Mouse (Mus musculus) T-helper 2 cell (primary cell): ENCODE results near the gene Pdia3.

ENCODE experiments used
- in situ Hi-C: fragments of 300-600 bp; cut with MboI, MseI; formaldehyde crosslinking; loops from one replicate; pipeline ENCODE4 v1.15.1; 2025; ENCODE audit warnings: high pct_unique_total_duplicates

Gene Pdia3

GRCm38 (mm10) chr2:121413387-121414042 is at the start of gene Pdia3, which contains the start of gene Catsper2:
Pdia3 (plus strand) TSS chr2:121413775.
Catsper2 (minus strand) TSS chr2:121413792.
- in situ Hi-C loops, result no loop called here

- in situ Hi-C loops, result no loop called here
Observed at GRCm38 (mm10) chr2:121368831-121369230, 44.7 kb upstream of the Pdia3 start.

- in situ Hi-C loops, result no loop called here
Observed at GRCm38 (mm10) chr2:121370921-121371320, 42.7 kb upstream of the Pdia3 start.

GRCm38 (mm10) chr2:121372266-121372665 is 41.3 kb upstream of the Pdia3 start:
- in situ Hi-C loops, result no loop called here

- in situ Hi-C loops, result no loop called here
Observed at GRCm38 (mm10) chr2:121374766-121375165, 38.8 kb upstream of the Pdia3 start.

- in situ Hi-C loops, result loop anchor here (10.0 kb wide), 1 partner anchor 172 kb away; no protein-coding TSS in a partner anchor
Observed at GRCm38 (mm10) chr2:121386961-121387575, 26.5 kb upstream of the Pdia3 start, which contains the start of gene Strc. Strc (minus strand) TSS chr2:121387168.

GRCm38 (mm10) chr2:121396624-121397023 is 17.0 kb upstream of the Pdia3 start:
- in situ Hi-C loops, result no loop called here

- in situ Hi-C loops, result no loop called here
Observed at GRCm38 (mm10) chr2:121403296-121403695, 10.3 kb upstream of the Pdia3 start.

GRCm38 (mm10) chr2:121408160-121408559 is 5.4 kb upstream of the Pdia3 start:
- in situ Hi-C loops, result no loop called here

- in situ Hi-C loops, result no loop called here
Observed at GRCm38 (mm10) chr2:121412843-121413386, 660 bp upstream of the Pdia3 start.

- in situ Hi-C loops, result no loop called here
Observed at GRCm38 (mm10) chr2:121414139-121414685, 637 bp downstream of the Pdia3 start.

GRCm38 (mm10) chr2:121415103-121415502 is 1.5 kb downstream of the Pdia3 start:
- in situ Hi-C loops, result no loop called here

GRCm38 (mm10) chr2:121415591-121415990 is 2.0 kb downstream of the Pdia3 start:
- in situ Hi-C loops, result no loop called here

GRCm38 (mm10) chr2:121416356-121416755 is 2.8 kb downstream of the Pdia3 start:
- in situ Hi-C loops, result no loop called here

GRCm38 (mm10) chr2:121418476-121418875 is 4.9 kb downstream of the Pdia3 start:
- in situ Hi-C loops, result no loop called here

GRCm38 (mm10) chr2:121423166-121423565 is 9.6 kb downstream of the Pdia3 start:
- in situ Hi-C loops, result no loop called here

GRCm38 (mm10) chr2:121425890-121426289 is 12.3 kb downstream of the Pdia3 start:
- in situ Hi-C loops, result no loop called here

GRCm38 (mm10) chr2:121434854-121435253 is 21.3 kb downstream of the Pdia3 start:
- in situ Hi-C loops, result loop anchor here (10.0 kb wide), 1 partner anchor 450 kb away; no protein-coding TSS in a partner anchor

GRCm38 (mm10) chr2:121439746-121440145 is 26.2 kb downstream of the Pdia3 start:
- in situ Hi-C loops, result loop anchor here (10.0 kb wide), 1 partner anchor 455 kb away; no protein-coding TSS in a partner anchor

GRCm38 (mm10) chr2:121440834-121441605 is 27.4 kb downstream of the Pdia3 start:
- in situ Hi-C loops, result no loop called here

GRCm38 (mm10) chr2:121441800-121442199 is 28.2 kb downstream of the Pdia3 start:
- in situ Hi-C loops, result no loop called here
